Mouse (Mus musculus) erythroblast, embryonic 14.5 days (primary cell): Measurements from ENCODE around the gene Sptlc3.

Experiments
- GATA1 ChIP-seq: IDR thresholded peaks from 2 replicates; pipeline ENCODE4 v1.6.1; 2012; ENCODE audit warnings: low read length, inconsistent platforms, mixed read lengths
- TAL1 ChIP-seq: IDR thresholded peaks from 3 replicates; pipeline ENCODE4 v1.6.1; 2012; ENCODE audit warnings: low read length, inconsistent platforms, mixed read lengths

- TF ChIP-seq GATA1 (no peak), TAL1 (no peak)
These were observed 115.1 kb downstream of the Sptlc3 start for GRCm38 (mm10) chr2:139608810-139609209.
